Mouse (Mus musculus) bone marrow, adult 2 months (tissue): ENCODE data around the gene Fbxl5.

Experiments used
- CTCF ChIP-seq: fragments of 200-500 bp; IDR thresholded peaks from 2 replicates; pipeline ENCODE4 v1.5.1; 2011; ENCODE audit warnings: low read length, control low read depth; ENCODE audit not compliant: control insufficient read depth, insufficient read depth
- POLR2A ChIP-seq: fragments of 200-500 bp; IDR thresholded peaks from 2 replicates; pipeline ENCODE4 v1.6.1; 2011; ENCODE audit warnings: low read depth, mild to moderate bottlenecking, control low read depth, low read length, borderline replicate concordance; ENCODE audit not compliant: control insufficient read depth

DNA sequence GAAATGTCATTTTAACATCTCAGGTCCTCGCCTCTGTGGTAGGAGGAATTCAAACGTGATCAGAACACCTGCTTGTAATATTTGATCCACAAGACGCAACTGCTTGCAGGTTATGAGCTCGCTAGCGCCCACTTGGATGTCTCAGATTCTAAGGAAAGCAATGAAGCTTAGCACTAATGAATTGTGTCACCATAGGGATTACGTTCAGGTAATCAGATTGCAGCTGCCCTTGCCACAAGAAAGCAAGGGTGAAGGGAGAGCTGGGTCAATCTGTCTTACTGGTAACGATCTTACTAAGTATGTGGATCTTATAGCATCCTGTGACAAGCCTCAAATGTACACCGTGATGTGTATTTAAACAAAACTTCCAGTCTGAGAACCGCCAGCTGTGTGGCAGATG lies 5.9 kb upstream of the Fbxl5 start:
- TF ChIP-seq CTCF (no peak), POLR2A (no peak)
